25 mouse cellular contexts compared by ENCODE assay signal in the genomic region with DNA sequence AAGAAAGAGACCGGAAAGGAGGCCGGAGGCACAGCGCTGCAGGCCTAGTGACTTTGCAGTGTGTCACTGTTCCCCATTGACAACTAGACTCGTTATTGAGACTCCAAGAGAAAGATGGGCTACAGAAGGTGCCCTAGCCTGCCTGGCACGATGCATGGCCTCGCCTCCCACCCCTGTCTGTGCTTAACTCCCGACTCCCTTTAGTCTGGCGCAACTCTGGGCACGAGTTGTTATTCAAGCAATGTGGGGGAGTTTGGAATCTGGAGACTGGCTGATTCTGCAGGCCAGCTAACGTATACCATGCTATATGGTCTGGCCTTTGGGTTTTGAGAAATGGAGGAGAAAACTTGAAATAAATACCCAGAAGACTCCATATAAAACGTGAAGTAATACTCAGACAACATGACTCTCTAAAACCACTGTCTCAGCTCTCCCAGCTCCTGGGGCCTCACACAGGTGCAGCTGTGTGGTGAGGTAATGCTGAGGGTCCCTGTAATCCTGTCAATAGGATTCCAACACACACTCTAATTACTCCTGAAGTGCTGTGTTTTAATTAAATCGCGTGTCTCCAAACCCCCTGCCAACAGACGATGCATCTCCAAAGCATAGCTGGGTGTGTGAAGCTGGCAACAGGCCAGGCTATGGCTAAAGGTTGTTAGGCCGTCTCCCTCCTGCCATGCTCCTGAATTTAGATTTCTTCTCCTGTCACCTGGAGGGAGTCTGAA. TPM values are rescaled to one million over a fixed set of nuclear protein-coding genes. Genes with fewer than 3 reads are reported as not detected.
A peak's percentile ranks its signal among the peaks of the same experiment; 100 is the strongest.
DNase-seq lines count a peak whose midpoint lies in the region; ATAC-seq and TF ChIP-seq lines count a peak whose summit lies in the region.
"Had no signal": no experiment of that assay in that cellular context is flagged by ENCODE, and none has a peak within 500 bp of the region (broad histone marks: within the 10 kb centered on the region; RNA-seq: fewer than 3 reads in every experiment).

No protein-coding gene starts in this region.

- no peak overlapping the region for H3K27ac ChIP-seq in forebrain, embryonic 14.5 days (ENCODE audit: low read depth, low read length)
- H3K27ac ChIP-seq in forebrain, embryonic 11.5 days (ENCODE audit: low read depth, low read length): no peak overlapping the region
- no peak overlapping the region for H3K27ac ChIP-seq in hindbrain, embryonic 16.5 days (ENCODE audit: low read depth, low read length)
- no peak overlapping the region for H3K27ac ChIP-seq in hindbrain, embryonic 11.5 days (ENCODE audit: low read depth, low read length)
- H3K27ac ChIP-seq in left cerebral cortex, adult 2 months: peak overlapping the region; percentile 63
- H3K27ac ChIP-seq: embryonic facial prominence, embryonic 13.5 days; liver, embryonic 13.5 days; stomach, embryonic 15.5 days had no signal

- H3K4me1 ChIP-seq in forebrain, embryonic 14.5 days (ENCODE audit: control insufficient read depth, insufficient read depth, low read length): no peaks in the 10 kb centered on the region
- no peaks in the 10 kb centered on the region for H3K4me1 ChIP-seq in forebrain, embryonic 11.5 days (replicated peaks; ENCODE audit: control insufficient read depth, insufficient read depth, low read length)
- peaks cover 3% of the 10 kb centered on the region; the same call in 1 of the 2 replicates for H3K4me1 ChIP-seq in hindbrain, embryonic 16.5 days (ENCODE audit: control insufficient read depth, insufficient read depth, low read depth, low read length)
- H3K4me1 ChIP-seq in hindbrain, embryonic 11.5 days (replicated peaks; ENCODE audit: control insufficient read depth, insufficient read depth, low read length): no peaks in the 10 kb centered on the region
- H3K4me1 ChIP-seq: embryonic facial prominence, embryonic 13.5 days; liver, embryonic 13.5 days; stomach, embryonic 15.5 days had no signal

- ATAC-seq in forebrain, embryonic 14.5 days: no peak
- no peak for ATAC-seq in forebrain, embryonic 11.5 days (replicated peaks; ENCODE audit: low FRiP score)
- peak; percentile 58; the same call in 1 of the 2 replicates for ATAC-seq in hindbrain, embryonic 16.5 days
- ATAC-seq in hindbrain, embryonic 11.5 days (ENCODE audit: low FRiP score): no peak
- ATAC-seq: intestine, postnatal 0 days; midbrain, embryonic 16.5 days had no signal

- H3K9ac ChIP-seq in forebrain, embryonic 14.5 days (ENCODE audit: low read length): no peak overlapping the region
- no peak overlapping the region for H3K9ac ChIP-seq in forebrain, embryonic 11.5 days (ENCODE audit: low read length)
- no peak overlapping the region for H3K9ac ChIP-seq in hindbrain, embryonic 16.5 days (ENCODE audit: low read depth, low read length)
- H3K9ac ChIP-seq in hindbrain, embryonic 11.5 days (ENCODE audit: low read depth, low read length): no peak overlapping the region
- H3K9ac ChIP-seq: embryonic facial prominence, embryonic 13.5 days; liver, embryonic 13.5 days; stomach, embryonic 15.5 days had no signal

- no peak overlapping the region for H3K4me3 ChIP-seq in forebrain, embryonic 14.5 days (ENCODE audit: low read depth, low read length)
- H3K4me3 ChIP-seq in forebrain, embryonic 11.5 days (ENCODE audit: low read depth, low read length): no peak overlapping the region
- no peak overlapping the region for H3K4me3 ChIP-seq in hindbrain, embryonic 16.5 days (ENCODE audit: low read length)
- H3K4me3 ChIP-seq in hindbrain, embryonic 11.5 days (ENCODE audit: low read depth, low read length): no peak overlapping the region
- H3K4me3 ChIP-seq in left cerebral cortex, adult 2 months: no peak overlapping the region
- H3K4me3 ChIP-seq: embryonic facial prominence, embryonic 13.5 days; erythroblast, embryonic 14.5 days; liver, embryonic 13.5 days; stomach, embryonic 15.5 days had no signal

- TF ChIP-seq CTCF in left cerebral cortex, adult 2 months (IDR thresholded peaks at IDR 0.05): no peak

- DNase-seq in forebrain, embryonic 14.5 days (ENCODE audit: low spot score): peak; percentile 42
- DNase-seq in forebrain, embryonic 11.5 days (ENCODE audit: low spot score): no peak
- DNase-seq in hindbrain, embryonic 11.5 days (ENCODE audit: low spot score): no peak
- no peak for DNase-seq in left cerebral cortex, adult 2 months (ENCODE audit: extremely low spot score in 1 of 2, low spot score in 2 of 2)
- DNase-seq in left cerebral cortex, postnatal 4 days: no peak
- DNase-seq in right cerebral cortex, postnatal 25 days: peak; percentile 43
- no peak for DNase-seq in right cerebral cortex, postnatal 4 days
- DNase-seq: adrenal gland, postnatal 10 days; cerebellum, adult 8-10 months; cerebellum, postnatal 36 days; embryo, embryonic 11 days; gastrocnemius, postnatal 10 days; heart, adult 11 months; liver, embryonic 13.5 days; lung, adult 2 months; lung, postnatal 14 days; thymus, postnatal 25 days had no signal

- WGBS in forebrain, embryonic 14.5 days: 49% methylated on average over 15 of the region's 15 CpGs
- WGBS in forebrain, embryonic 11.5 days: 71% methylated on average over 15 of the region's 15 CpGs
- WGBS in hindbrain, embryonic 16.5 days: 68% methylated on average over 15 of the region's 15 CpGs
- WGBS in hindbrain, embryonic 11.5 days: 87% methylated on average over 15 of the region's 15 CpGs

- no peaks in the 10 kb centered on the region for H3K9me3 ChIP-seq in forebrain, embryonic 14.5 days (replicated peaks; ENCODE audit: control insufficient read depth, low read length)
- H3K9me3 ChIP-seq in forebrain, embryonic 11.5 days (ENCODE audit: control insufficient read depth, low read length): no peaks in the 10 kb centered on the region; the same call in 1 of the 2 replicates
- no peaks in the 10 kb centered on the region; the same call in 1 of the 2 replicates for H3K9me3 ChIP-seq in hindbrain, embryonic 16.5 days (ENCODE audit: control insufficient read depth, low read length)
- H3K9me3 ChIP-seq in hindbrain, embryonic 11.5 days (ENCODE audit: control insufficient read depth, low read length): no peaks in the 10 kb centered on the region
- H3K9me3 ChIP-seq: stomach, embryonic 15.5 days had no signal

- no peaks in the 10 kb centered on the region for H3K27me3 ChIP-seq in forebrain, embryonic 14.5 days (replicated peaks; ENCODE audit: control insufficient read depth, insufficient read depth, low read length)
- no peaks in the 10 kb centered on the region for H3K27me3 ChIP-seq in forebrain, embryonic 11.5 days (ENCODE audit: control insufficient read depth, insufficient read depth, low read length)
- H3K27me3 ChIP-seq in hindbrain, embryonic 16.5 days (replicated peaks; ENCODE audit: control insufficient read depth, insufficient read depth, low read length): no peaks in the 10 kb centered on the region
- H3K27me3 ChIP-seq in hindbrain, embryonic 11.5 days (ENCODE audit: control insufficient read depth, insufficient read depth, low read length): no peaks in the 10 kb centered on the region
- H3K27me3 ChIP-seq: embryonic facial prominence, embryonic 13.5 days; liver, embryonic 13.5 days; stomach, embryonic 15.5 days had no signal

- H3K4me2 ChIP-seq in forebrain, embryonic 14.5 days (ENCODE audit: low read length): no peak overlapping the region
- H3K4me2 ChIP-seq in forebrain, embryonic 11.5 days (ENCODE audit: low read depth, low read length, severe bottlenecking): no peak overlapping the region
- H3K4me2 ChIP-seq in hindbrain, embryonic 16.5 days (ENCODE audit: low read length): no peak overlapping the region
- no peak overlapping the region for H3K4me2 ChIP-seq in hindbrain, embryonic 11.5 days (replicated peaks; ENCODE audit: low read depth, low read length)
- H3K4me2 ChIP-seq: embryonic facial prominence, embryonic 13.5 days; heart, embryonic 11.5 days; liver, embryonic 13.5 days; stomach, embryonic 15.5 days had no signal

- no peaks in the 10 kb centered on the region for H3K36me3 ChIP-seq in forebrain, embryonic 14.5 days (ENCODE audit: control insufficient read depth, insufficient read depth, low read length)
- no peaks in the 10 kb centered on the region for H3K36me3 ChIP-seq in forebrain, embryonic 11.5 days (ENCODE audit: control insufficient read depth, insufficient read depth, low read length)
- H3K36me3 ChIP-seq in hindbrain, embryonic 16.5 days (ENCODE audit: control insufficient read depth, insufficient read depth, low read length): no peaks in the 10 kb centered on the region
- no peaks in the 10 kb centered on the region for H3K36me3 ChIP-seq in hindbrain, embryonic 11.5 days (ENCODE audit: control insufficient read depth, insufficient read depth, low read length)
- H3K36me3 ChIP-seq: embryonic facial prominence, embryonic 13.5 days; liver, embryonic 13.5 days; stomach, embryonic 15.5 days had no signal

- intact Hi-C loops in left cerebral cortex, adult 2 months (cut with DNase I): no loop called here
- intact Hi-C loops in left cerebral cortex, postnatal 4 days (cut with DNase I): no loop called here

RNA-seq across cellular contexts. Expression of gene Myrip, which starts 21.6 kb away (rescaled TPM):
- 0.89 and 1.3 TPM in 2 replicates for polyA plus RNA-seq in forebrain, embryonic 14.5 days (2014; fragmentation: Nextera tagmentation; extraction: Ambion mirVana)
- 0.28 and 0.86 TPM in 2 replicates for polyA plus RNA-seq in forebrain, embryonic 11.5 days (2014; fragmentation: Nextera tagmentation; extraction: Ambion mirVana)
- polyA plus RNA-seq in hindbrain, embryonic 16.5 days (2015; fragmentation: Nextera tagmentation; extraction: Ambion mirVana): 7.3 and 8.1 TPM in 2 replicates
- polyA plus RNA-seq in hindbrain, embryonic 11.5 days (2014; fragmentation: Nextera tagmentation; extraction: Ambion mirVana): 0.25 and 0.66 TPM in 2 replicates
- 10 to 100 TPM; 86.1 to 91.1 TPM for total RNA-seq in left cerebral cortex, adult 2 months (2021)
- total RNA-seq in left cerebral cortex, postnatal 4 days (2021): 10 to 100 TPM; 24.7 to 25.2 TPM
- total RNA-seq: neutrophil, adult 5-6 weeks had no signal
- polyA plus RNA-seq: erythroblast, embryonic 14.5 days had no signal

Comparison
In these comparisons a context has a peak if more than half of its experiments do, and no peak if none do; other contexts are left out.
1. DNase-seq: peak in forebrain, embryonic 14.5 days (single experiment) and right cerebral cortex, postnatal 25 days (single experiment); none in forebrain, embryonic 11.5 days (single experiment), hindbrain, embryonic 11.5 days (single experiment), left cerebral cortex, adult 2 months (0 of 2), left cerebral cortex, postnatal 4 days (single experiment) and right cerebral cortex, postnatal 4 days (single experiment).